In genomic region chr6:90809077-90809840, GRCm38 (mm10) we compare ENCODE assay signal across 8 mouse cellular contexts.
DNase-seq lines count a peak whose midpoint lies in the region; ATAC-seq and TF ChIP-seq lines count a peak whose summit lies in the region.

No protein-coding gene starts in this region.

- peak overlapping the region; percentile 11 for H3K9ac ChIP-seq in forebrain, embryonic 15.5 days (replicated peaks)
- peak overlapping the region; percentile 71 for H3K9ac ChIP-seq in hindbrain, embryonic 13.5 days
- peak overlapping the region; percentile 48 for H3K9ac ChIP-seq in neural tube, embryonic 12.5 days
- H3K9ac ChIP-seq in liver, embryonic 12.5 days, result no peak overlapping the region

- no peaks in the 10 kb centered on the region for H3K9me3 ChIP-seq in forebrain, embryonic 15.5 days
- no peaks in the 10 kb centered on the region for H3K9me3 ChIP-seq in hindbrain, embryonic 13.5 days
- no peaks in the 10 kb centered on the region for H3K9me3 ChIP-seq in neural tube, embryonic 12.5 days
- no peaks in the 10 kb centered on the region for H3K9me3 ChIP-seq in liver, embryonic 12.5 days (replicated peaks)

- no peaks in the 10 kb centered on the region for H3K36me3 ChIP-seq in forebrain, embryonic 15.5 days
- H3K36me3 ChIP-seq in hindbrain, embryonic 13.5 days, result no peaks in the 10 kb centered on the region
- H3K36me3 ChIP-seq in neural tube, embryonic 12.5 days, result no peaks in the 10 kb centered on the region
- no peaks in the 10 kb centered on the region for H3K36me3 ChIP-seq in liver, embryonic 12.5 days

- no peak for TF ChIP-seq CTCF in left cerebral cortex, adult 2 months (IDR thresholded peaks at IDR 0.05)

- peak; percentile 60 to 61 for DNase-seq in left cerebral cortex, adult 2 months (ENCODE audit: extremely low spot score in 1 of 2, low spot score in 2 of 2)
- DNase-seq in left cerebral cortex, postnatal 4 days, result no peak
- no peak for DNase-seq in adrenal gland, adult 8-10 months
- DNase-seq in kidney, postnatal 14 days, result no peak

- no peaks in the 10 kb centered on the region for H3K27me3 ChIP-seq in forebrain, embryonic 15.5 days
- H3K27me3 ChIP-seq in hindbrain, embryonic 13.5 days, result no peaks in the 10 kb centered on the region
- H3K27me3 ChIP-seq in neural tube, embryonic 12.5 days (replicated peaks), result 0 out of 2 replicates have a peak, but pooled peaks cover 3% of the 10 kb centered on the region
- peaks cover 34% of the 10 kb centered on the region for H3K27me3 ChIP-seq in liver, embryonic 12.5 days (replicated peaks)

- intact Hi-C loops in left cerebral cortex, adult 2 months (cut with DNase I), result no loop called here
- intact Hi-C loops in left cerebral cortex, postnatal 4 days (cut with DNase I), result no loop called here

- peak overlapping the region; percentile 95 for H3K27ac ChIP-seq in left cerebral cortex, adult 2 months
- H3K27ac ChIP-seq in forebrain, embryonic 15.5 days (replicated peaks), result peak overlapping the region; percentile 51
- H3K27ac ChIP-seq in hindbrain, embryonic 13.5 days, result peak overlapping the region; percentile 85
- no peak overlapping the region for H3K27ac ChIP-seq in neural tube, embryonic 12.5 days
- H3K27ac ChIP-seq in liver, embryonic 12.5 days, result no peak overlapping the region

- peak overlapping the region; percentile 50 for H3K4me2 ChIP-seq in forebrain, embryonic 15.5 days (replicated peaks)
- peak overlapping the region; percentile 62 for H3K4me2 ChIP-seq in hindbrain, embryonic 13.5 days
- H3K4me2 ChIP-seq in neural tube, embryonic 12.5 days (replicated peaks), result peak overlapping the region; percentile 61
- H3K4me2 ChIP-seq in liver, embryonic 12.5 days, result no peak overlapping the region

- WGBS in forebrain, embryonic 15.5 days, result 42% methylated on average over 11 of the region's 11 CpGs
- WGBS in hindbrain, embryonic 13.5 days, result 62% methylated on average over 11 of the region's 11 CpGs
- 64% methylated on average over 11 of the region's 11 CpGs for WGBS in neural tube, embryonic 12.5 days
- WGBS in liver, embryonic 12.5 days (ENCODE audit: insufficient replicate concordance), result 61% methylated on average over 11 of the region's 11 CpGs

- peak overlapping the region; percentile 67 for H3K4me3 ChIP-seq in left cerebral cortex, adult 2 months
- H3K4me3 ChIP-seq in forebrain, embryonic 15.5 days, result peak overlapping the region; percentile 37
- peak overlapping the region; percentile 44 for H3K4me3 ChIP-seq in hindbrain, embryonic 13.5 days
- peak overlapping the region; percentile 28 for H3K4me3 ChIP-seq in neural tube, embryonic 12.5 days
- no peak overlapping the region for H3K4me3 ChIP-seq in liver, embryonic 12.5 days

- peak; percentile 3 for ATAC-seq in forebrain, embryonic 15.5 days (replicated peaks)
- ATAC-seq in hindbrain, embryonic 13.5 days (ENCODE audit: low FRiP score), result no peak; the same call in 1 of the 2 replicates
- ATAC-seq in neural tube, embryonic 12.5 days (ENCODE audit: low FRiP score, low read depth), result no peak; the same call in 1 of the 2 replicates
- ATAC-seq in liver, embryonic 12.5 days, result no peak

- peaks cover 54% of the 10 kb centered on the region for H3K4me1 ChIP-seq in forebrain, embryonic 15.5 days
- peaks cover 65% of the 10 kb centered on the region for H3K4me1 ChIP-seq in hindbrain, embryonic 13.5 days (replicated peaks)
- H3K4me1 ChIP-seq in neural tube, embryonic 12.5 days, result peaks cover 30% of the 10 kb centered on the region
- H3K4me1 ChIP-seq in liver, embryonic 12.5 days, result peaks cover 7% of the 10 kb centered on the region

Comparison
In these comparisons a context has a peak if more than half of its experiments do, and no peak if none do; other contexts are left out.
1. DNase-seq: peak in left cerebral cortex, adult 2 months (2 of 2); none in left cerebral cortex, postnatal 4 days (single experiment), adrenal gland, adult 8-10 months (single experiment) and kidney, postnatal 14 days (single experiment).
2. H3K27ac ChIP-seq: peak in left cerebral cortex, adult 2 months (single experiment), forebrain, embryonic 15.5 days (single experiment) and hindbrain, embryonic 13.5 days (single experiment); none in neural tube, embryonic 12.5 days (single experiment) and liver, embryonic 12.5 days (single experiment).